Mouse (Mus musculus) embryonic facial prominence, embryonic 11.5 days (tissue): ENCODE measurements around the gene Csde1. TPM values are rescaled to one million over a fixed set of nuclear protein-coding genes. Genes with fewer than 3 reads are reported as not detected.
A peak's percentile ranks its signal among the peaks of the same experiment; 100 is the strongest.

Experiments used
- ATAC-seq: fragments of 200-750 bp; cut with Nextera tagmentation; replicated peaks from 2 replicates; pipeline ENCODE4 v1.8.0; 2017; ENCODE audit warnings: low read depth; ENCODE audit not compliant: insufficient number of reproducible peaks, low FRiP score, low TSS enrichment
- DNase-seq: peaks from one replicate; pipeline ENCODE4 v3.0.0-alpha.2; 2015; ENCODE audit warnings: low spot score
- H3K27ac ChIP-seq: fragments of 300-500 bp; sonication (generic); replicated peaks from 2 replicates; pipeline ENCODE4 v1.5.1; 2014; ENCODE audit warnings: mild to moderate bottlenecking, low read depth, low read length, control low read depth
- H3K27me3 ChIP-seq: fragments of 300-500 bp; sonication (generic); 2 replicates; pipeline ENCODE4 v1.6.1; 2014; ENCODE audit warnings: mild to moderate bottlenecking, low read length, moderate library complexity, mixed read lengths; ENCODE audit not compliant: control insufficient read depth, insufficient read depth
- H3K36me3 ChIP-seq: fragments of 300-500 bp; sonication (generic); replicated peaks from 2 replicates; pipeline ENCODE4 v1.6.1; 2014; ENCODE audit warnings: low read depth, mild to moderate bottlenecking, low read length, moderate library complexity, mixed read lengths; ENCODE audit not compliant: control insufficient read depth, insufficient read depth
- H3K4me1 ChIP-seq: fragments of 300-500 bp; sonication (generic); 2 replicates; pipeline ENCODE4 v1.6.1; 2014; ENCODE audit warnings: low read length, mixed read lengths; ENCODE audit not compliant: control insufficient read depth, insufficient read depth
- H3K4me2 ChIP-seq: fragments of 300-500 bp; sonication (generic); 2 replicates; pipeline ENCODE4 v1.6.1; 2014; ENCODE audit warnings: low read depth, mild to moderate bottlenecking, control low read depth, low read length, moderate library complexity
- H3K4me3 ChIP-seq: fragments of 300-500 bp; sonication (generic); 2 replicates; pipeline ENCODE4 v1.5.1; 2014; ENCODE audit warnings: low read depth, low read length, control low read depth
- H3K9ac ChIP-seq: fragments of 300-500 bp; sonication (generic); replicated peaks from 2 replicates; pipeline ENCODE4 v1.6.1; 2014; ENCODE audit warnings: mild to moderate bottlenecking, control low read depth, low read length
- H3K9me3 ChIP-seq: fragments of 300-500 bp; sonication (generic); replicated peaks from 2 replicates; pipeline ENCODE4 v1.6.1; 2016; ENCODE audit warnings: mild to moderate bottlenecking, low read length, inconsistent platforms, mixed read lengths; ENCODE audit not compliant: control insufficient read depth
- WGBS: fragments of 180-500 bp; shearing (Covaris S2); extraction: QIAGEN DNeasy Blood & Tissue Kit; methylation state at CpG from one replicate; pipeline ENCODE4 v1.1.7; 2014; 5-methylcytosine and 5-hydroxymethylcytosine counted together
- polyA plus RNA-seq: library from polyadenylated mRNA; unstranded; fragments of >200 nt; fragmentation: Nextera tagmentation; extraction: Ambion mirVana; gene quantifications from 2 replicates; pipeline ENCODE4 v1.2.1, GENCODE M21; 2014

Csde1 gene
- 530 and 576 TPM in 2 replicates for polyA plus RNA-seq

DNA sequence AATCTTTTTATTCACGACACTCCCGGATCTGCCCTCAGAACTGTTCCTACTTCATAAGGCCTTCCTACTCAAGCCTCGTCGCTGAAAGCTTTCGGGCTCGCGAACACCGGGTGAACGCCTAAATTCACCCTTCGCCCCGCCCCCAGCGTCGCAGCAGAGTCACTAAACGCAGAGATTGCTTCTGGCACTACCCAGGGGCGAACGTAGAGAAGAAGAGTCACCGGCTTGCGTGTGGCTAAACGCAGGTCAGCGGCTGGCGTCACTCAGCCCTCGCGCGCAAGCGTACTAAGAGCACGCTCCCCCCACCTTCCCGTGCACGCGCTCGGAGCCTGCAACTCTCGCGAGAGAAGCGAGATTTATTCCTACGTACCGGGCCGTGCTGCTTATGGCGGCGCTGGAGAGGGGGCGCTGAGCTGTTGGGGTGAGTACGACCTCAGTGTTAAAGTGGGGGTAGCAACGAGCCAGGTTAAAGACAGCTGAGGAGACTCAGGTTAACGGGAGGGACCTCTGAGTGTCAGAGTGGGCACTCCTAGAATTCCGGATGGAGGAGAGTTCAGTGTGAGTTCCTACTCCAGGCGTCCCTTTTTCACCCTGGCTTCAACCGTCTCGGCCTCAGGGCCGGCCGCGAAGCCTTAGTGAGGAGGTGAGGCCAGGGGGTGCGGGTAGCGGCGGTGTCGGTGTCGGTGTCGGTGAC, at the start of gene Csde1:
TSS of gene Csde1 (plus strand) at position 178 of the 694 bp plus-strand sequence.
- WGBS, result under 1% methylated on average over 55 of the region's 55 CpGs
- Histone ChIP-seq H3K36me3 (no peaks in the 10 kb centered on the region), H3K4me3 (peak within 1 kb of the TSS; percentile 78), H3K9me3 (no peaks in the 10 kb centered on the region), H3K4me1 (no peaks in the 10 kb centered on the region), H3K27me3 (no peaks in the 10 kb centered on the region), H3K27ac (peak within 1 kb of the TSS; percentile 88), H3K9ac (peak within 1 kb of the TSS; percentile 96), H3K4me2 (peak within 1 kb of the TSS; percentile 71)
- ATAC-seq, result peak; percentile 95
- peak; percentile 99 for DNase-seq

DNA sequence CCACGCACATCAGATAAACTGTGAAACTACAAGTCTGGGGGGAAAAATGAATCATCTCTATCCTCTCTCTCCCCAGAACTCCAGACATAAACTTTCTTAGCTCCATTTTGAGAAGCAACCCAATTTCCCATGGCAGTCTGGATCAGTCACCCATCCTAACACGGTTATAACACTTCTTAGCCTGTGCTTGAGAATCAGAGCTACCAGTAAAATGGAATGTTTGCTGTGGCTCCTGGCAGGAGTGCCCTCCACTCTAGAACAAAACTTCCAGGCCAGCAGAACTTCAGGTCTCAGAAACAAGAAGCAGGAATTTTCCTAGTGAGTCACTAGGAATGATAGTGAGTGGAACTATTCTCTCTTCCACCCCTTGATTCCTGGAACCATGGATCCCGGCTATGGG, 49.7 kb upstream of the Csde1 start:
- ATAC-seq (no peak), DNase-seq (no peak)
- Histone ChIP-seq H3K4me3 (no peak overlapping the region), H3K27ac (no peak overlapping the region), H3K36me3 (no peaks in the 10 kb centered on the region), H3K9ac (no peak overlapping the region), H3K9me3 (no peaks in the 10 kb centered on the region), H3K4me1 (no peaks in the 10 kb centered on the region), H3K4me2 (no peak overlapping the region), H3K27me3 (no peaks in the 10 kb centered on the region)
- 87% methylated on average over 3 of the region's 3 CpGs for WGBS

DNA sequence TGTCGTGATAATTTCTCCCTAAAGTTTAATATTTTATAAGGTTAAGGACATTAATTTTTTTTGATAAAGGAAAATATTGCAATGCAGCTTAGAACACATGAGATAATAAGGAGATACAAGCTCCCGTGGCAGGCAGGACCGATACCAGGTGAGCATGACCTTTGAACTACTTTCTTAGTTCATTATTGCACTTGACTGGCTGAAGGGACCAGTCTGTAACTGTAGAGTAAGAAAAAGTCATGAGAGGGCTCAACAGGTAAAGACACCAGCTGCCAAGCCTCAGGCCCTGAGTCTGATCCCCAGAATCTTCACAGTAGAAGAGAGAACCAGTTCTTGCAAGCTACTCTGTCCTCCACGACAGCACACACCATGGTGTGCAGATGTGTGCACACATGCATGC, 43.3 kb upstream of the Csde1 start:
- no peak overlapping the region for H3K9ac ChIP-seq
- DNase-seq (no peak), ATAC-seq (no peak)
- no peaks in the 10 kb centered on the region for H3K27me3 ChIP-seq
- H3K27ac ChIP-seq, result no peak overlapping the region
- no peak overlapping the region for H3K4me2 ChIP-seq
- no peaks in the 10 kb centered on the region for H3K9me3 ChIP-seq
- no peak overlapping the region for H3K4me3 ChIP-seq
- H3K4me1 ChIP-seq, result no peaks in the 10 kb centered on the region
- 86% methylated on average over 4 of the region's 4 CpGs for WGBS
- no peaks in the 10 kb centered on the region for H3K36me3 ChIP-seq

DNA sequence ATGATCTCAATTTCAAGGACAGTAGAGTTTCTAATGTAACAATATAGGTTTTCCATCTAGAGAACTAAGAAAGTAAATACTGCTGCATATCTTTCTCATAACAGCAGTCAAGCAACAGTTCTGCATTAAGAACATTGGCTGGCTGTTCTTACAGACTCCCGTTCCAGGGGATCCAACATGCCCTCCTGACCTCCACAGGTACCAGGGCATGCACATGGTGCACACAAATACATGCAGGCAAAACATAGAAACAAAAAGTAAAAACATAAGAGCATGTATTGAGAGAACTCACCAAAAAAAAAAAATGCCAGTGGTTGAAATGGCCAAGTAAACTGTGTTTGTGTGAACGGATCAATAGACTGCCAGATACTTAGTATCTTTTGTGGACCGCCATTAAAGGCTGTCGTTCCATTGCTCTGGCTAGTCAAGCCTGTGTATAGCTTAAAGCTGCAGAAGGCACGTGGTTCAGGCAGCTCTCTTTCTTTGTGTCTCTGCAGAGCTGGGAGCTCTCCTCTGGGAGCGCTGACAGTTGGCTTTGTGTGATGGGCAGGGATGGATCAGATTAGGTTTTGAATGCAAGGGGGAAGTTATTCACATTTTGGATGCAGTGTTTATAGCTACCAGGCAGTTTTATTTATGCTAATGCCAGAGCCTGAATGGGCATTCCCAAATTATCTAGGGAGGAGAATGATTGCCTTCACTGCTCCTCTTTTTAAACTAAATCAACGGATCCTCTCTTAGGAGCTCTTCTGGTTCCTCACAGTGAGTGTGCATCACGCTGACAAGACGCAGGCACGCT, 40.5 kb upstream of the Csde1 start:
- 37% methylated on average over 10 of the region's 10 CpGs for WGBS
- Histone ChIP-seq H3K9ac (no peak overlapping the region), H3K36me3 (no peaks in the 10 kb centered on the region), H3K4me3 (no peak overlapping the region), H3K9me3 (no peaks in the 10 kb centered on the region), H3K4me2 (no peak overlapping the region), H3K4me1 (no peaks in the 10 kb centered on the region), H3K27ac (no peak overlapping the region), H3K27me3 (no peaks in the 10 kb centered on the region)
- DNase-seq (peak; percentile 50), ATAC-seq (peak; percentile 87)

DNA sequence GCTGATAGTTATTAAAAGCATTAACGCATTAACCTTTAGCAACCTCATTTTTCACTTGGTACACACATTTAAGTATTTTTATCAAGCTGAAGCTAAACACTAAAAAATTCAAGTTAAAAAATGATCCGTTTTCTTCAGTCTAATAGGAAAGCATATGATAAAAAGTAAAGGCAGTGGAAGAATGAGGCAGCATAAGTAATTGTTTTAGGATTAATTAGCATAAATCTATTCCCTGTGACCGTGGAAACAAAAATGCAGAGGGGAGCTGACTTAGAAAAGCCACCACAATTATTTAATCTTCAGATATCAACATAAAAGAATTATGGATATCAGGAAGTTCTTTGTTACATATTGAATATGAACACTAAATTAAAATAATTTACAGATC, 39.9 kb upstream of the Csde1 start:
- no peaks in the 10 kb centered on the region for H3K9me3 ChIP-seq
- H3K4me3 ChIP-seq, result no peak overlapping the region
- ATAC-seq (no peak), DNase-seq (no peak)
- H3K4me1 ChIP-seq, result no peaks in the 10 kb centered on the region
- H3K27ac ChIP-seq, result no peak overlapping the region
- H3K27me3 ChIP-seq, result no peaks in the 10 kb centered on the region
- no peak overlapping the region for H3K4me2 ChIP-seq
- WGBS, result 62% methylated on average over 3 of the region's 3 CpGs
- H3K36me3 ChIP-seq, result no peaks in the 10 kb centered on the region
- no peak overlapping the region for H3K9ac ChIP-seq

DNA sequence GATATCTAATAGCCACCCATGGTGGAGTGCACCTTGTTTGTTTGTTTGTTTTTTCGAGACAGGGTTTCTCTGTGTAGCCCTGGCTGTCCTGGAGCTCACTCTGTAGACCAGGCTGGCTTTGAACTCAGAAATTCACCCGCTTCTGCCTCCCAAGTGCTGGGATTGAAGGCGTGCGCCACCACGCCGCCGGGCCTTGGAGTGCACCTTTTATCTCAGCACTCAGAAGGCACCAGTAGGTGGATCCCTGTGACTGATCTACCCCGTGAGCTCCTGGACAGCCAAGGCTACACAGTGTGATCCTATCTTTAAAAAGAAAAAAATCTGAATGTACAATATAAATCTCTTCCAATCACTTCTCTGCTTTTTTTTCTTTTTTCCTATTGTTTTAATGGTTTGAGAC, 29.2 kb upstream of the Csde1 start:
- H3K36me3 ChIP-seq, result no peaks in the 10 kb centered on the region
- no peak overlapping the region for H3K4me2 ChIP-seq
- H3K9ac ChIP-seq, result no peak overlapping the region
- H3K27ac ChIP-seq, result no peak overlapping the region
- no peak for DNase-seq
- no peaks in the 10 kb centered on the region for H3K27me3 ChIP-seq
- ATAC-seq, result no peak
- WGBS, result 74% methylated on average over 8 of the region's 8 CpGs
- no peaks in the 10 kb centered on the region for H3K4me1 ChIP-seq
- H3K9me3 ChIP-seq, result no peaks in the 10 kb centered on the region
- no peak overlapping the region for H3K4me3 ChIP-seq

DNA sequence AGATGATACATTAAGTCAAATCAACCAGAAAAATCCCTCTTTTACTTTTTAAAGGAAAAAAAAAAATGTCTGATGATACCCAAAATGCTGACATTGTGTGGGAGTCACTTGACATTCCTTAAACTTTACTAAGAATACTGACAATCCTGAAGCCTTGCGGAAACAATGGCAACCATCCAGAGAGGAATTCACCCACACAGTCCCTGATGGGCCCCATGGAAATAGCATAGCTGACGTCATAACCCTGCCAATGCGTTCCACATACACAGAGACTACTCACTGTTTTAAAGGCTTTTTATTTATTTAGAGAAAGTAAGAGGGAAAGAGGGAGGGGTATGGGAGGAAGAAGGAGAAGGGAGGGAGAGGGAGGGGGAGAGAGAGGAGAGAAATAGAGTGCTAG, 27.3 kb upstream of the Csde1 start:
- H3K36me3 ChIP-seq, result no peaks in the 10 kb centered on the region
- no peak overlapping the region for H3K4me3 ChIP-seq

DNA sequence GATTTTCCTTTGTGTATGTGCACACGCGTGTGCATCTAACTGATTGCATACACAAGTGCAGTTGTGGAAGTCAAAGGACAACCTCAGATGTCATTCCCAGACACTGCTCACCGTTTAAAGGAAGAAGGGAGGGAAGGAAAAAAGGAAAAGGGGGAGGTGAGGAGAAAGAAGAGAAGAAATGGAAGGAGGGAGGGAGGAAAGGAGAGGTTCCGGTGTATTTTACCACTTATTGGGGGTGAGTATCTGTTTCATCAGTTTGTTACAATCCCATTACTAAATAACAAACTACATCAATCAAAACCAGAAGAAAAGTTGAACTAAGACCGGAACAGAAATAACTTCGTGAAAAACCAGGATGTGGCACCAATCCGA, 25.0 kb upstream of the Csde1 start:
- DNase-seq, result no peak
- Histone ChIP-seq H3K27me3 (no peaks in the 10 kb centered on the region), H3K27ac (no peak overlapping the region), H3K4me2 (peak overlapping the region; percentile 73), H3K36me3 (peaks cover 8% of the 10 kb centered on the region), H3K9me3 (no peaks in the 10 kb centered on the region; the same call in 1 of the 2 replicates), H3K4me3 (peak overlapping the region; percentile 81), H3K4me1 (no peaks in the 10 kb centered on the region), H3K9ac (peak overlapping the region; percentile 86; the same call in 1 of the 2 replicates)
- ATAC-seq, result no peak
- 52% methylated on average over 7 of the region's 7 CpGs for WGBS

More for the DNA sequence above, 27.3 kb upstream of the Csde1 start:
- ATAC-seq (no peak), DNase-seq (no peak)
- no peaks in the 10 kb centered on the region for H3K4me1 ChIP-seq
- WGBS, result 64% methylated on average over 3 of the region's 3 CpGs
- no peaks in the 10 kb centered on the region for H3K9me3 ChIP-seq
- H3K27ac ChIP-seq, result no peak overlapping the region
- no peak overlapping the region for H3K4me2 ChIP-seq
- no peaks in the 10 kb centered on the region for H3K27me3 ChIP-seq
- H3K9ac ChIP-seq, result no peak overlapping the region
